ENCODE assay signal across 10 mouse cellular contexts in the genomic region with DNA sequence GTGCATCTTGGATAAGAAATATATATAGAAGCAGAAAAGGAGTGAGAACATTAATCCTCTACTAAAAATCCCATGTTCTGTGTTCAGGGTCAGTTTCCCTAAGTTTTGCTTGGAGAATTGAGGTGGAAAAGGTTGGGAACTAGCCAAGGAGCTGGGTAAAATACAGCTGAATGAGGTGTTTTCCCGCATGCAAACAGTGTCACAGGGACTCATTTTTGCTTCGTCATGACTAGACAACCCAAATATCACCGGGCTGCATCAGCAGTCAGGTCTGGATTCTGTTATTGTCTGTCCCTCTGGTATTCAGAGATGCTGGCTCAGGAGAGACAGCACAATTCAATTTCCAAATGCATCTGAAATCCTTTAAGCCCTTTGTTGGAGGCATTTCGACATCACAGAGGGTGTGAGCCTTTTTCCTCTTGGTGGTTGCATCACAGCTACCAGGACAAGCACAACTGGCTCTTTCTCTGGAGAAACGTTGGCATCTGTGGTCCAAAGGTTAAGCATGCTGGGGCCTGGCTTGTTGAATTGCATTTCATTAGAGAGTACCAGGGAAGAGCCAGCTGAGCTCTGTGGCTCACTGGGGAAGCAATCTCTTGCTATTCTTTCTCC. TPM values are rescaled to one million over a fixed set of nuclear protein-coding genes. Genes with fewer than 3 reads are reported as not detected.
DNase-seq lines count a peak whose midpoint lies in the region; ATAC-seq and TF ChIP-seq lines count a peak whose summit lies in the region.
"Had no signal": no experiment of that assay in that cellular context is flagged by ENCODE, and none has a peak within 500 bp of the region (broad histone marks: within the 10 kb centered on the region; RNA-seq: fewer than 3 reads in every experiment).

No protein-coding gene starts in this region.

- no peak overlapping the region for H3K4me2 ChIP-seq in kidney, embryonic 14.5 days (replicated peaks; ENCODE audit: low read depth, low read length)
- peak overlapping the region; percentile 86 for H3K4me2 ChIP-seq in CH12.LX (ENCODE audit: insufficient read depth, low read depth, poor library complexity, severe bottlenecking)
- H3K4me2 ChIP-seq in intestine, embryonic 15.5 days (replicated peaks): no peak overlapping the region
- H3K4me2 ChIP-seq: heart, embryonic 15.5 days had no signal

- peak; percentile 47 for DNase-seq in kidney, adult 18-20 months
- peak; percentile 62 for DNase-seq in CH12.LX (ENCODE audit: extremely low read depth)
- peak; percentile 42 for DNase-seq in lung, postnatal 14 days
- no peak for DNase-seq in spleen, postnatal 10 days (ENCODE audit: low spot score in 2 of 2)
- no peak for DNase-seq in ovary, postnatal 10 days (ENCODE audit: low spot score)
- no peak for DNase-seq in layer of hippocampus, postnatal 36 days

- WGBS in kidney, embryonic 14.5 days: 66% methylated on average over 5 of the region's 5 CpGs
- WGBS in intestine, embryonic 15.5 days: 39% methylated on average over 5 of the region's 5 CpGs

- TF ChIP-seq POLR2A in CH12.LX (IDR thresholded peaks at IDR 0.05; ENCODE audit: low read depth, low read length): no peak

- TF ChIP-seq CTCF in CH12.LX (conservative IDR thresholded peaks at IDR 0.05 in 1 of 2, IDR thresholded peaks at IDR 0.05 in 1 of 2; ENCODE audit: low read depth in 2 of 2, low read length in 2 of 2): no peak

- no peak overlapping the region for H3K27ac ChIP-seq in kidney, embryonic 14.5 days (ENCODE audit: low read depth, low read length)
- H3K27ac ChIP-seq in CH12.LX (ENCODE audit: insufficient read depth, low read depth): peak overlapping the region; percentile 12; the same call in 1 of the 2 replicates
- H3K27ac ChIP-seq in intestine, embryonic 15.5 days: no peak overlapping the region
- H3K27ac ChIP-seq: heart, embryonic 15.5 days had no signal

- no peak for ATAC-seq in kidney, embryonic 14.5 days (ENCODE audit: low FRiP score, low TSS enrichment)
- peak; percentile 92 for ATAC-seq in intestine, embryonic 15.5 days

- H3K27me3 ChIP-seq in kidney, embryonic 14.5 days (ENCODE audit: control insufficient read depth, insufficient read depth, low read length): no peaks in the 10 kb centered on the region
- H3K27me3 ChIP-seq in CH12.LX (replicated peaks): no peaks in the 10 kb centered on the region
- no peaks in the 10 kb centered on the region for H3K27me3 ChIP-seq in intestine, embryonic 15.5 days (replicated peaks)
- H3K27me3 ChIP-seq: heart, embryonic 15.5 days had no signal

- no peak; the same call in 1 of the 2 replicates for TF ChIP-seq EP300 in CH12.LX (IDR thresholded peaks at IDR 0.05; ENCODE audit: low read length)

- no peaks in the 10 kb centered on the region for H3K79me2 ChIP-seq in CH12.LX (replicated peaks; ENCODE audit: control insufficient read depth, extremely low read depth, insufficient read depth, poor library complexity, severe bottlenecking)

- H3K4me3 ChIP-seq in kidney, embryonic 14.5 days (ENCODE audit: low read length): no peak overlapping the region
- H3K4me3 ChIP-seq in CH12.LX (replicated peaks in 1 of 3; ENCODE audit: low read depth in 2 of 3, low read length in 2 of 3, poor library complexity in 1 of 3): no peak overlapping the region
- no peak overlapping the region for H3K4me3 ChIP-seq in intestine, embryonic 15.5 days (replicated peaks)
- H3K4me3 ChIP-seq: heart, embryonic 15.5 days had no signal

- no peaks in the 10 kb centered on the region for H3K9me3 ChIP-seq in kidney, embryonic 14.5 days (ENCODE audit: control insufficient read depth, low read length)
- H3K9me3 ChIP-seq in CH12.LX (replicated peaks; ENCODE audit: low read length): no peaks in the 10 kb centered on the region
- H3K9me3 ChIP-seq in intestine, embryonic 15.5 days: no peaks in the 10 kb centered on the region
- H3K9me3 ChIP-seq: G1E; heart, embryonic 15.5 days had no signal

- no peak overlapping the region for H3K9ac ChIP-seq in kidney, embryonic 14.5 days (ENCODE audit: low read depth, low read length)
- peak overlapping the region; percentile 6; the same call in 1 of the 2 replicates for H3K9ac ChIP-seq in CH12.LX (ENCODE audit: insufficient read depth, low read depth)
- H3K9ac ChIP-seq in intestine, embryonic 15.5 days: no peak overlapping the region
- H3K9ac ChIP-seq: heart, embryonic 15.5 days had no signal

- dilution Hi-C loops in CH12.LX (cut with MboI; ENCODE audit: extremely low pct_ligation_motif_present, extremely low pct_unique_long_range_greater_than_20kb, low sequenced_read_pairs): no loop called here

- no peaks in the 10 kb centered on the region for H3K36me3 ChIP-seq in kidney, embryonic 14.5 days (ENCODE audit: control insufficient read depth, insufficient read depth, low read length)
- no peaks in the 10 kb centered on the region for H3K36me3 ChIP-seq in CH12.LX (replicated peaks in 1 of 2; ENCODE audit: control insufficient read depth in 1 of 2, insufficient read depth in 1 of 2, low read length in 1 of 2)
- no peaks in the 10 kb centered on the region for H3K36me3 ChIP-seq in intestine, embryonic 15.5 days
- H3K36me3 ChIP-seq: G1E; heart, embryonic 15.5 days had no signal

- no peak for TF ChIP-seq RAD21 in CH12.LX (IDR thresholded peaks at IDR 0.05; ENCODE audit: low read depth, low read length)

- H3K4me1 ChIP-seq in kidney, embryonic 14.5 days (ENCODE audit: control insufficient read depth, insufficient read depth, low read length): peaks cover 8% of the 10 kb centered on the region; the same call in 1 of the 2 replicates
- peaks cover 29 to 53% of the 10 kb centered on the region in 2 experiments for H3K4me1 ChIP-seq in CH12.LX (ENCODE audit: control insufficient read depth in 1 of 2, insufficient read depth in 2 of 2)
- 0 out of 2 replicates have a peak, but pooled peaks cover 6% of the 10 kb centered on the region for H3K4me1 ChIP-seq in intestine, embryonic 15.5 days (replicated peaks)
- H3K4me1 ChIP-seq: heart, embryonic 15.5 days had no signal

- in situ Hi-C loops in CH12.LX (cut with MboI; ENCODE audit: low pct_ligation_motif_present, low pct_unique_long_range_greater_than_20kb, low sequenced_read_pairs): no loop called here

TF ChIP-seq in CH12.LX, 34 proteins besides CTCF, POLR2A, EP300 and RAD21:
- TF ChIP-seq MEF2A (IDR thresholded peaks at IDR 0.05; ENCODE audit: borderline replicate concordance, low read depth, low read length) (no peak), USF2 (conservative IDR thresholded peaks at IDR 0.05; ENCODE audit: low read depth, low read length) (no peak), MAZ (IDR thresholded peaks at IDR 0.05; ENCODE audit: low read depth, low read length) (no peak), MXI1 (IDR thresholded peaks at IDR 0.05; ENCODE audit: low read depth, low read length) (no peak), TBP (conservative IDR thresholded peaks at IDR 0.05; ENCODE audit: low read depth, low read length) (no peak), RCOR1 (conservative IDR thresholded peaks at IDR 0.05; ENCODE audit: low read depth, low read length) (no peak), MAX (IDR thresholded peaks at IDR 0.05; ENCODE audit: low read length) (no peak), MYC (IDR thresholded peaks at IDR 0.05; ENCODE audit: low read depth, low read length) (no peak), PAX5 (IDR thresholded peaks at IDR 0.05; ENCODE audit: low read length) (no peak), NELFE (IDR thresholded peaks at IDR 0.05; ENCODE audit: low read depth, low read length) (no peak), HCFC1 (IDR thresholded peaks at IDR 0.05; ENCODE audit: low read depth, low read length) (no peak), CHD2 (IDR thresholded peaks at IDR 0.05; ENCODE audit: low read length) (no peak), BHLHE40 (IDR thresholded peaks at IDR 0.05; ENCODE audit: low read depth, low read length) (peak; percentile 12; the same call in 1 of the 2 replicates), ETS1 (conservative IDR thresholded peaks at IDR 0.05; ENCODE audit: low read depth, low read length) (peak; percentile 49), NRF1 (IDR thresholded peaks at IDR 0.05; ENCODE audit: low read depth, low read length) (no peak), MAFK (IDR thresholded peaks at IDR 0.05; ENCODE audit: insufficient replicate concordance, low read length) (peak; percentile 88), KAT2A (IDR thresholded peaks at IDR 0.05; ENCODE audit: insufficient replicate concordance, low read length) (no peak)

RNA-seq across cellular contexts. Expression of a gene that starts 59.6 kb away (rescaled TPM):
- 35.7 and 39.4 TPM in 2 replicates for polyA plus RNA-seq in kidney, embryonic 14.5 days (2014; fragmentation: Nextera tagmentation; extraction: Ambion mirVana)
- total RNA-seq in CH12.LX (2012; rRNA removed): 3.8 and 4.6 TPM in 2 replicates
- total RNA-seq in CH12.LX (2014; rRNA removed): 3.9 TPM in 2 replicates
- 14.3 and 16.1 TPM in 2 replicates for polyA plus RNA-seq in CH12.LX (2012; ENCODE audit: insufficient read length, low read depth)
- polyA plus RNA-seq in intestine, embryonic 15.5 days (2015; fragmentation: Nextera tagmentation; extraction: Ambion mirVana): 13.1 and 16.3 TPM in 2 replicates
- total RNA-seq in layer of hippocampus, postnatal 36 days (2021): 10 to 100 TPM; 64.5 to 71.4 TPM

Comparison
In these comparisons a context has a peak if more than half of its experiments do, and no peak if none do; other contexts are left out.
1. DNase-seq: peak in kidney, adult 18-20 months (single experiment), CH12.LX (single experiment) and lung, postnatal 14 days (single experiment); none in spleen, postnatal 10 days (0 of 2), ovary, postnatal 10 days (single experiment) and layer of hippocampus, postnatal 36 days (0 of 2).